Mouse (Mus musculus): ENCODE measurements around the gene Mpeg1. TPM values are rescaled to one million over a fixed set of nuclear protein-coding genes. Genes with fewer than 3 reads are reported as not detected.

Mpeg1 gene
- polyA plus RNA-seq, 1 experiment from 2014 or later: 2.2 TPM

DNA sequence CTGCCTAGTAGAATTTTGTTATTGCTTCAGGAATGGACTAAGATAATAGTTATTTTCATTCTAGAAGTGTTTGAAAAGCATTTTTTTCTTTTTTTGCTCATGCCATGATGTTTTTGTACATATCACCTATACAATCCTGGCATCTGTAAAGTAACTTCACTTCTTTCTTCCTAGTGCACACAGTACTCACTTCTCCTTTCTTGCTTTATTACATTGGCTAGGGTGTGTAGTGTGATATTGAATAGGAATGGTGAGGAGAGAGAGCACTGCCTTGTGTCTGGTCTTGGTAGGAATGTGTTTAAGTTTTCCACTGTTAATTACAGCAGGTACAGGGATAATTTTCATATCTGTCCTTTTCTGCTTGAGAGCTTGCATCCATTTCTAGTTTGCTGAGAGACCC, 54.0 kb downstream of the Mpeg1 start:
- Histone ChIP-seq H3K9ac (ENCODE audit: low read depth, low read length) (no peak overlapping the region), H3K36me3 (ENCODE audit: control insufficient read depth, insufficient read depth) (no peaks in the 10 kb centered on the region), H3K27ac (ENCODE audit: low read depth, low read length) (no peak overlapping the region), H3K4me3 (ENCODE audit: low read depth, low read length) (no peak overlapping the region), H3K27me3 (replicated peaks; ENCODE audit: control insufficient read depth, insufficient read depth, low read length) (no peaks in the 10 kb centered on the region), H3K9me3 (ENCODE audit: control insufficient read depth) (no peaks in the 10 kb centered on the region), H3K4me1 (replicated peaks; ENCODE audit: control insufficient read depth, insufficient read depth, low read length) (no peaks in the 10 kb centered on the region), H3K4me2 (replicated peaks; ENCODE audit: low read depth) (no peak overlapping the region)
- TF ChIP-seq CTCF (IDR thresholded peaks at IDR 0.05; ENCODE audit: low read depth): no peak
- ATAC-seq: no peak

Other genes with a start within 250 kb of the Mpeg1 start
- not detected in 2 replicates for gene Olfr1432, start 228.2 kb upstream of the Mpeg1 start, polyA plus RNA-seq (2015; fragmentation: Nextera tagmentation; extraction: Ambion mirVana)
- not detected in 2 replicates for gene Olfr262, start 219.1 kb upstream of the Mpeg1 start, polyA plus RNA-seq (2015; fragmentation: Nextera tagmentation; extraction: Ambion mirVana)
- not detected in 2 replicates for gene Olfr235, start 199.7 kb upstream of the Mpeg1 start, polyA plus RNA-seq (2015; fragmentation: Nextera tagmentation; extraction: Ambion mirVana)
- gene Olfr1434, start 180.9 kb upstream of the Mpeg1 start, polyA plus RNA-seq (2015; fragmentation: Nextera tagmentation; extraction: Ambion mirVana): not detected in 2 replicates
- gene Olfr1436, start 161.6 kb upstream of the Mpeg1 start, polyA plus RNA-seq (2015; fragmentation: Nextera tagmentation; extraction: Ambion mirVana): not detected in 2 replicates
- gene Olfr1437, start 135.7 kb upstream of the Mpeg1 start, polyA plus RNA-seq (2015; fragmentation: Nextera tagmentation; extraction: Ambion mirVana): not detected in 2 replicates
- gene Olfr1438-ps1, start 124.9 kb upstream of the Mpeg1 start, polyA plus RNA-seq (2015; fragmentation: Nextera tagmentation; extraction: Ambion mirVana): not detected in 2 replicates
- gene Olfr1440, start 73.5 kb upstream of the Mpeg1 start, polyA plus RNA-seq (2015; fragmentation: Nextera tagmentation; extraction: Ambion mirVana): not detected in 2 replicates
- gene Olfr1441, start 43.3 kb upstream of the Mpeg1 start, polyA plus RNA-seq (2015; fragmentation: Nextera tagmentation; extraction: Ambion mirVana): not detected in 2 replicates
- not detected in 2 replicates for gene Pfpl, start 32.9 kb upstream of the Mpeg1 start, polyA plus RNA-seq (2015; fragmentation: Nextera tagmentation; extraction: Ambion mirVana)
- gene Dtx4, start 40.7 kb downstream of the Mpeg1 start, polyA plus RNA-seq (2015; fragmentation: Nextera tagmentation; extraction: Ambion mirVana): 4.9 and 5.5 TPM in 2 replicates
- 6.2 and 6.8 TPM in 2 replicates for gene Fam111a, start 85.0 kb downstream of the Mpeg1 start, polyA plus RNA-seq (2015; fragmentation: Nextera tagmentation; extraction: Ambion mirVana)
- gene Gm4952, start 139.2 kb downstream of the Mpeg1 start, polyA plus RNA-seq (2015; fragmentation: Nextera tagmentation; extraction: Ambion mirVana): 0.13 TPM in 1 of 2 replicates, not detected in the other
- gene Glyat, start 172.5 kb downstream of the Mpeg1 start, polyA plus RNA-seq (2015; fragmentation: Nextera tagmentation; extraction: Ambion mirVana): 2.8 and 3.5 TPM in 2 replicates
- not detected in 2 replicates for gene Olfr1442, start 209.7 kb downstream of the Mpeg1 start, polyA plus RNA-seq (2015; fragmentation: Nextera tagmentation; extraction: Ambion mirVana)
- not detected in 2 replicates for gene Olfr1443, start 217.3 kb downstream of the Mpeg1 start, polyA plus RNA-seq (2015; fragmentation: Nextera tagmentation; extraction: Ambion mirVana)
- 0.55 and 0.59 TPM in 2 replicates for gene Keg1, start 235.0 kb downstream of the Mpeg1 start, polyA plus RNA-seq (2015; fragmentation: Nextera tagmentation; extraction: Ambion mirVana)

All from intestine, postnatal 0 days (tissue).